Mouse (Mus musculus) lung, embryonic 15.5 days (tissue): ENCODE measurements at regions not wholly inside any gene's neighbourhood (a gene's known extent, or its start where the extent isn't known, plus 50 kb on each side); places are given as distances from the start of the nearest gene placed in this dataset.

Source experiments
- ATAC-seq: fragments of 200-750 bp; cut with Nextera tagmentation; 2 replicates; pipeline ENCODE4 v1.8.0; 2017; ENCODE audit warnings: moderate number of reproducible peaks, borderline replicate concordance; ENCODE audit not compliant: low FRiP score, low TSS enrichment; ENCODE audit errors: extremely low read depth
- H3K27ac ChIP-seq: fragments of 300-500 bp; sonication (generic); 2 replicates; pipeline ENCODE4 v1.5.1; 2015; ENCODE audit warnings: moderate library complexity, mild to moderate bottlenecking, inconsistent platforms
- H3K27me3 ChIP-seq: fragments of 300-500 bp; sonication (generic); 2 replicates; pipeline ENCODE4 v1.6.1; 2015; ENCODE audit warnings: inconsistent platforms
- H3K36me3 ChIP-seq: fragments of 300-500 bp; sonication (generic); 2 replicates; pipeline ENCODE4 v1.6.1; 2015; ENCODE audit warnings: inconsistent platforms
- H3K4me1 ChIP-seq: fragments of 300-500 bp; sonication (generic); 2 replicates; pipeline ENCODE4 v1.6.1; 2015; ENCODE audit warnings: inconsistent platforms
- H3K4me2 ChIP-seq: fragments of 300-500 bp; sonication (generic); 2 replicates; pipeline ENCODE4 v1.6.1; 2015; ENCODE audit warnings: inconsistent platforms, mild to moderate bottlenecking, moderate library complexity
- H3K4me3 ChIP-seq: fragments of 300-500 bp; sonication (generic); 2 replicates; pipeline ENCODE4 v1.5.1; 2015; ENCODE audit warnings: mild to moderate bottlenecking, inconsistent platforms
- H3K9ac ChIP-seq: fragments of 300-500 bp; sonication (generic); 2 replicates; pipeline ENCODE4 v1.6.1; 2015; ENCODE audit warnings: inconsistent platforms
- H3K9me3 ChIP-seq: fragments of 300-500 bp; sonication (generic); 2 replicates; pipeline ENCODE4 v1.6.1; 2016; ENCODE audit warnings: inconsistent platforms
- WGBS: fragments of 180-500 bp; shearing (Covaris S2); methylation state at CpG from one replicate; pipeline ENCODE4 v1.1.7; 2015; 5-methylcytosine and 5-hydroxymethylcytosine counted together

- H3K9me3 ChIP-seq, result no peaks in the 10 kb centered on the region
- ATAC-seq, result no peak
- WGBS, result 60% methylated on average over 3 of the region's 3 CpGs
- H3K4me3 ChIP-seq, result no peak overlapping the region
- no peak overlapping the region for H3K9ac ChIP-seq
- no peak overlapping the region for H3K4me2 ChIP-seq
- H3K27ac ChIP-seq, result no peak overlapping the region
- H3K4me1 ChIP-seq, result no peaks in the 10 kb centered on the region
- H3K36me3 ChIP-seq, result no peaks in the 10 kb centered on the region
- no peaks in the 10 kb centered on the region for H3K27me3 ChIP-seq
These were observed 331.3 kb downstream of the Gm826 start for GRCm38 (mm10) chr2:160002695-160003094.

GRCm38 (mm10) chr2:160000449-160000848 lies 333.5 kb downstream of the Gm826 start:
- ATAC-seq, result no peak
- Histone ChIP-seq H3K9me3 (no peaks in the 10 kb centered on the region), H3K27me3 (no peaks in the 10 kb centered on the region), H3K9ac (no peak overlapping the region), H3K4me3 (no peak overlapping the region), H3K36me3 (no peaks in the 10 kb centered on the region), H3K27ac (no peak overlapping the region), H3K4me1 (no peaks in the 10 kb centered on the region), H3K4me2 (no peak overlapping the region)
- WGBS, result 58% methylated on average over 4 of the region's 4 CpGs

GRCm38 (mm10) chr2:159997395-159997794 lies 336.6 kb downstream of the Gm826 start:
- Histone ChIP-seq H3K4me3 (no peak overlapping the region), H3K4me1 (no peaks in the 10 kb centered on the region), H3K9ac (no peak overlapping the region), H3K27me3 (no peaks in the 10 kb centered on the region), H3K4me2 (no peak overlapping the region), H3K36me3 (no peaks in the 10 kb centered on the region), H3K9me3 (no peaks in the 10 kb centered on the region), H3K27ac (no peak overlapping the region)
- 79% methylated on average over 9 of the region's 9 CpGs for WGBS
- no peak for ATAC-seq

GRCm38 (mm10) chr2:159994490-159994889 lies 339.5 kb downstream of the Gm826 start:
- no peak overlapping the region for H3K4me2 ChIP-seq
- H3K27ac ChIP-seq, result no peak overlapping the region
- no peak overlapping the region for H3K4me3 ChIP-seq
- WGBS, result 77% methylated on average over 3 of the region's 3 CpGs
- ATAC-seq, result no peak
- H3K4me1 ChIP-seq, result no peaks in the 10 kb centered on the region
- H3K36me3 ChIP-seq, result no peaks in the 10 kb centered on the region
- no peaks in the 10 kb centered on the region for H3K9me3 ChIP-seq
- H3K27me3 ChIP-seq, result no peaks in the 10 kb centered on the region
- H3K9ac ChIP-seq, result no peak overlapping the region

DNA sequence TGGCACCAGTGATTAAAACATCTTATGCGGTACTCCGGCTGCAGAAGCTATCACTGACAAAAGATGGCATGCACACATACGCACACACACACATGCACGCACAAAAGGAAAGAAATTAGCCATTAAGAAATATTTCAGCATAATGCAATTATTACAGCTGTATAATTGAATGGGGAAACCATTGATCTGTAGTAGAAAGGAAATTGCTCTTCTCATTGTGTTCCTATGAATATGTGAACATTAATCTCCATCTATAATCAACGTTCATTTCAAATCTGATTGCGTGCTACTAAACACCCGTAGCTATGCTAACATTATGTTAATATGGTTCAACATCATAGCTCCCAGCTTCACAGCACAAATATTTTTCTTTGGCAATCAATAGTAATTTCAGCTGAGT lies 347.2 kb downstream of the Gm826 start:
- Histone ChIP-seq H3K4me1 (no peaks in the 10 kb centered on the region), H3K4me2 (no peak overlapping the region), H3K9ac (no peak overlapping the region), H3K9me3 (no peaks in the 10 kb centered on the region), H3K27me3 (no peaks in the 10 kb centered on the region), H3K4me3 (no peak overlapping the region), H3K27ac (no peak overlapping the region), H3K36me3 (no peaks in the 10 kb centered on the region)
- ATAC-seq, result no peak
- WGBS, result 91% methylated on average over 7 of the region's 7 CpGs

DNA sequence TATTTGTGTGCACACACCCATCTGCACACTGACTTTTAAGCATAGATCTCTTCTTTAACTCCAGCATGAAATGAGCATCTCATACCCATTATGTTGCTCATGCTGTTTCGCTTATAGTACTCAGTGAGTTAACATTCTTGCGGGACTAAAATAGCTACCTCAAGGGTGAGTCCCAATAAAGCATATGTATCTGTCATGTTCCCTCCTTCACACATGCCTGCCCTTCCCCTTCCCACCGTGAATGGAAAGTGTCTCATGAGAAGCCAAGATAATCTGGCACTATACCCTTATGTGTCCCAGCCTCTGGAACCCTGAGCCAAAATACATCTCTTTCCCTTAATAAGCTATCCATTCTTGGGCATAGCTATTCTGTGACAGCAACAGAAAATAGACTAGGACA lies 352.3 kb downstream of the Gm826 start:
- H3K4me1 ChIP-seq, result no peaks in the 10 kb centered on the region
- H3K27ac ChIP-seq, result no peak overlapping the region
- no peaks in the 10 kb centered on the region for H3K27me3 ChIP-seq
- no peaks in the 10 kb centered on the region for H3K36me3 ChIP-seq
- no peaks in the 10 kb centered on the region for H3K9me3 ChIP-seq
- 80% methylated on average over 3 of the region's 3 CpGs for WGBS
- H3K4me2 ChIP-seq, result no peak overlapping the region
- H3K4me3 ChIP-seq, result no peak overlapping the region
- no peak overlapping the region for H3K9ac ChIP-seq
- no peak for ATAC-seq

- WGBS, result 40% methylated on average over 1 of the region's 1 CpGs
- no peak overlapping the region for H3K9ac ChIP-seq
- no peaks in the 10 kb centered on the region for H3K36me3 ChIP-seq
- H3K27ac ChIP-seq, result no peak overlapping the region
- H3K4me2 ChIP-seq, result no peak overlapping the region
- H3K4me1 ChIP-seq, result no peaks in the 10 kb centered on the region
- no peaks in the 10 kb centered on the region for H3K9me3 ChIP-seq
- no peak for ATAC-seq
- H3K27me3 ChIP-seq, result no peaks in the 10 kb centered on the region
- no peak overlapping the region for H3K4me3 ChIP-seq
These were observed 383.6 kb downstream of the Gm826 start for GRCm38 (mm10) chr2:159950369-159950768.

DNA sequence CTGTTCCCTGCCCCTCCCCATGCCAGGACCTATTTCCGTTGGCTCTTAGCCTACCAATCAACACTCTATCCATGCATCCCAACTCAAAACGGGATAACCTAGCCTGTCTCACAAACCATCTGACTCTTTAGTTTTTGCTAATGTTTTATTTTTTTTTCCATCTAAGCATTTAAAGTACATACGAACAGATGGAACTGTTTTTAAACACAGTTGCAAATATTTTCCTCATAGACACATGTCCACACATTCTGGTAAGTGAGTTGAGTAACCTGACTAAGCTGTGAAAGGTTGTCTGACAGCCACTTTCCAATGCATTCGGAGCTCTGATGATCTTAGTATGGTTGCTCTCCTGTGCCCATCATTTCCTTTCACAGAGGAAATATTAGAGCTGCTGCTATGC lies 384.9 kb downstream of the Gm826 start:
- no peak overlapping the region for H3K9ac ChIP-seq
- no peaks in the 10 kb centered on the region for H3K9me3 ChIP-seq
- no peak overlapping the region for H3K27ac ChIP-seq
- no peak overlapping the region for H3K4me3 ChIP-seq
- 72% methylated on average over 4 of the region's 4 CpGs for WGBS
- H3K27me3 ChIP-seq, result no peaks in the 10 kb centered on the region
- no peaks in the 10 kb centered on the region for H3K4me1 ChIP-seq
- no peak for ATAC-seq
- H3K36me3 ChIP-seq, result no peaks in the 10 kb centered on the region
- no peak overlapping the region for H3K4me2 ChIP-seq

GRCm38 (mm10) chr2:159930744-159931143 lies 403.2 kb downstream of the Gm826 start:
- no peak overlapping the region for H3K4me3 ChIP-seq
- H3K27ac ChIP-seq, result no peak overlapping the region
- no peak overlapping the region for H3K9ac ChIP-seq
- no peaks in the 10 kb centered on the region for H3K36me3 ChIP-seq
- H3K4me2 ChIP-seq, result no peak overlapping the region
- H3K27me3 ChIP-seq, result no peaks in the 10 kb centered on the region
- WGBS, result 77% methylated on average over 2 of the region's 2 CpGs
- H3K9me3 ChIP-seq, result no peaks in the 10 kb centered on the region
- no peak for ATAC-seq
- no peaks in the 10 kb centered on the region for H3K4me1 ChIP-seq

DNA sequence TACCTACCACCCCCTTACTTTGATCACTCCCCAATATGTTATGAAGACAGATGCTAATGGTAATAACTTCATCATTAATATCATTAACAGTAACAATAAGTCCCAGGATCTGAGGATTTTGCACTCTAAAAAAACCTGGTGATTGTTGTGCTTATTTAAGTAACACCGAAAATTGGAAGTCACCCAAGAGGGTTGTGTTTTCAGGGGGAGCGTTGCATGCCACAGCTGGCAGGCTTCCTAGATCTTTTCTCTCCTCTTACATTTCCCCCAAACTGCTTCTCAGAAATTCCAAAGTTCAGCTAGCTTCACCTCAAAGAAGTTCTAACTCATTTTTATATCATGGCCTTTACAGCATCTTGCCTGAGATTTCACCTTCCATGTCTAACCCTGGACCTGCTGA lies 444.3 kb downstream of the Gm826 start:
- no peak overlapping the region for H3K4me3 ChIP-seq
- no peak overlapping the region for H3K4me2 ChIP-seq
- H3K36me3 ChIP-seq, result no peaks in the 10 kb centered on the region
- H3K27ac ChIP-seq, result no peak overlapping the region
- no peaks in the 10 kb centered on the region for H3K9me3 ChIP-seq
- 43% methylated on average over 2 of the region's 2 CpGs for WGBS
- H3K27me3 ChIP-seq, result no peaks in the 10 kb centered on the region
- H3K4me1 ChIP-seq, result no peaks in the 10 kb centered on the region
- H3K9ac ChIP-seq, result no peak overlapping the region
- no peak for ATAC-seq

- H3K36me3 ChIP-seq, result no peaks in the 10 kb centered on the region
- ATAC-seq, result no peak
These were observed 449.0 kb downstream of the Gm826 start for GRCm38 (mm10) chr2:159884773-159885459.

GRCm38 (mm10) chr2:159866981-159867380 lies 467.0 kb downstream of the Gm826 start:
- Histone ChIP-seq H3K27ac (no peak overlapping the region), H3K36me3 (no peaks in the 10 kb centered on the region), H3K4me2 (no peak overlapping the region), H3K4me1 (no peaks in the 10 kb centered on the region), H3K27me3 (no peaks in the 10 kb centered on the region), H3K4me3 (no peak overlapping the region), H3K9me3 (no peaks in the 10 kb centered on the region), H3K9ac (no peak overlapping the region)
- ATAC-seq, result no peak
- WGBS, result 57% methylated on average over 2 of the region's 2 CpGs

More at GRCm38 (mm10) chr2:159884773-159885459, 449.0 kb downstream of the Gm826 start:
- Histone ChIP-seq H3K9me3 (no peaks in the 10 kb centered on the region), H3K9ac (no peak overlapping the region), H3K27me3 (no peaks in the 10 kb centered on the region), H3K4me2 (no peak overlapping the region), H3K4me3 (no peak overlapping the region), H3K27ac (no peak overlapping the region), H3K4me1 (no peaks in the 10 kb centered on the region)
- WGBS, result 60% methylated on average over 6 of the region's 6 CpGs

DNA sequence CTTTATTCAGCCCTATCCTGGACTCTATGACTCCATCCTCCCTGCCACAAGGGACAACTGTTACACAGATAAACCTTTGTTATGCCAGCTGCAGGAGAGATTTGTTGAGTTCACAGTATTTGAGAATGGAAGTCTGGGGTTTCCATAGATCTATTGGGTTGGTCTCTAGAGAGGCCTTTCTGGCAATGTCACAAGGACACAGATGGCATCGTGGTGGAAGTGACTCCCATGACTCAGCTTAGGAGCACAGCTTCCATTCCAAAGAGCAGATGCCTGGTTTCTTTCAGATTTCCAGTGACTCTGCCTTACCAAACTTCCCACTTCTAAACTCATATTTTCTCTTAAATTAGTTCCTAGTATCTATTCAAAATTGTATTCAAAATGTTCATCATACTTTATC lies 467.6 kb downstream of the Gm826 start:
- ATAC-seq, result no peak
- no peaks in the 10 kb centered on the region for H3K27me3 ChIP-seq
- H3K4me2 ChIP-seq, result no peak overlapping the region
- WGBS, result 81% methylated on average over 1 of the region's 1 CpGs
- H3K4me1 ChIP-seq, result no peaks in the 10 kb centered on the region
- H3K36me3 ChIP-seq, result no peaks in the 10 kb centered on the region
- no peak overlapping the region for H3K9ac ChIP-seq
- no peaks in the 10 kb centered on the region for H3K9me3 ChIP-seq
- no peak overlapping the region for H3K4me3 ChIP-seq
- H3K27ac ChIP-seq, result no peak overlapping the region
